10 mouse cellular contexts compared by ENCODE assay signal in genomic region chr3:69064005-69064404, GRCm38 (mm10). TPM values are rescaled to one million over a fixed set of nuclear protein-coding genes. Genes with fewer than 3 reads are reported as not detected.
A peak's percentile ranks its signal among the peaks of the same experiment; 100 is the strongest.
DNase-seq lines count a peak whose midpoint lies in the region; ATAC-seq and TF ChIP-seq lines count a peak whose summit lies in the region.
"Had no signal": no experiment of that assay in that cellular context is flagged by ENCODE, and none has a peak within 500 bp of the region (broad histone marks: within the 10 kb centered on the region; RNA-seq: fewer than 3 reads in every experiment).

No protein-coding gene starts in this region.

- H3K4me2 ChIP-seq in lung, embryonic 14.5 days = no peak overlapping the region

- no peaks in the 10 kb centered on the region for H3K27me3 ChIP-seq in lung, embryonic 14.5 days (ENCODE audit: insufficient read depth, low read length)

- no peak overlapping the region for H3K27ac ChIP-seq in lung, embryonic 14.5 days (ENCODE audit: low read depth)
- H3K27ac ChIP-seq: hindbrain, embryonic 10.5 days had no signal

- WGBS in lung, embryonic 14.5 days = 33% methylated on average over 1 of the region's 1 CpGs

- H3K9ac ChIP-seq in lung, embryonic 14.5 days = no peak overlapping the region

- TF ChIP-seq CTCF in lung, embryonic 14.5 days (IDR thresholded peaks at IDR 0.05; ENCODE audit: low read depth) = peak; percentile 52

- no peaks in the 10 kb centered on the region for H3K4me1 ChIP-seq in lung, embryonic 14.5 days (ENCODE audit: insufficient read depth)
- H3K4me1 ChIP-seq: hindbrain, embryonic 10.5 days had no signal

- H3K9me3 ChIP-seq in lung, embryonic 14.5 days (ENCODE audit: low read depth, low read length) = no peaks in the 10 kb centered on the region
- H3K9me3 ChIP-seq: hindbrain, embryonic 10.5 days had no signal

- H3K36me3 ChIP-seq in lung, embryonic 14.5 days (ENCODE audit: insufficient read depth) = peaks cover 4% of the 10 kb centered on the region; the same call in 1 of the 2 replicates
- H3K36me3 ChIP-seq: hindbrain, embryonic 10.5 days had no signal

- peak; percentile 53 for ATAC-seq in frontal cortex, adult (ENCODE audit: low TSS enrichment)
- ATAC-seq in lung, embryonic 14.5 days (ENCODE audit: insufficient read depth) = no peak

- no peak for DNase-seq in frontal cortex, postnatal 36 days (ENCODE audit: low spot score in 2 of 2)
- DNase-seq in lung, embryonic 14.5 days = peak; percentile 83
- DNase-seq in lung, postnatal 25 days (ENCODE audit: low spot score) = no peak
- peak; percentile 46 for DNase-seq in brain, adult 2 months (ENCODE audit: low read depth, low spot score)
- DNase-seq in retina, postnatal 1 day = peak; percentile 60
- DNase-seq in urinary bladder, adult 2 months (ENCODE audit: low spot score) = no peak
- DNase-seq in spleen, adult 18-20 months = no peak
- DNase-seq: cerebellum, adult 11 months had no signal

- no peak overlapping the region for H3K4me3 ChIP-seq in lung, embryonic 14.5 days (ENCODE audit: low read depth, low read length)
- H3K4me3 ChIP-seq: hindbrain, embryonic 10.5 days had no signal

RNA-seq across cellular contexts. Expression of gene Trim59, which starts 19.4 kb away (rescaled TPM):
- polyA plus RNA-seq in lung, embryonic 14.5 days (2014; fragmentation: Nextera tagmentation; extraction: Ambion mirVana) = 146 and 153 TPM in 2 replicates
- 2.8 TPM in 2 replicates for polyA plus RNA-seq in urinary bladder, adult 2 months (2012; rRNA removed)

RNA-seq across cellular contexts. Expression of gene Smc4, which starts 59.5 kb away (rescaled TPM):
- 211 and 219 TPM in 2 replicates for polyA plus RNA-seq in lung, embryonic 14.5 days (2014; fragmentation: Nextera tagmentation; extraction: Ambion mirVana)
- polyA plus RNA-seq in urinary bladder, adult 2 months (2012; rRNA removed) = 11.8 and 15.6 TPM in 2 replicates

RNA-seq across cellular contexts. Expression of gene Ift80, which starts 59.6 kb away (rescaled TPM):
- 17.6 and 21.4 TPM in 2 replicates for polyA plus RNA-seq in lung, embryonic 14.5 days (2014; fragmentation: Nextera tagmentation; extraction: Ambion mirVana)
- 9.5 and 10.2 TPM in 2 replicates for polyA plus RNA-seq in urinary bladder, adult 2 months (2012; rRNA removed)

Comparison
In these comparisons a context has a peak if more than half of its experiments do, and no peak if none do; other contexts are left out.
1. DNase-seq: peak in lung, embryonic 14.5 days (single experiment), brain, adult 2 months (single experiment) and retina, postnatal 1 day (single experiment); none in frontal cortex, postnatal 36 days (0 of 2), lung, postnatal 25 days (single experiment), urinary bladder, adult 2 months (single experiment) and spleen, adult 18-20 months (0 of 2).
2. RNA of gene Trim59, which starts 19.4 kb away (polyA plus RNA-seq): 146 to 153 TPM in lung, embryonic 14.5 days; 2.8 TPM in urinary bladder, adult 2 months; every median in the first group is over 10 times any median in the second.
3. RNA of gene Smc4, which starts 59.5 kb away (polyA plus RNA-seq): 211 to 219 TPM in lung, embryonic 14.5 days; 11.8 to 15.6 TPM in urinary bladder, adult 2 months; every median in the first group is over 10 times any median in the second.